Mouse (Mus musculus) ES-E14 (cell line): Measurements from ENCODE around the gene Efna1.

Experiments used
- CHD2 ChIP-seq: IDR thresholded peaks from 2 replicates; pipeline ENCODE4 v1.6.1; 2014; ENCODE audit warnings: mild to moderate bottlenecking, low read depth, low read length, inconsistent platforms
- HCFC1 ChIP-seq: IDR thresholded peaks from 2 replicates; pipeline ENCODE4 v1.6.1; 2012; ENCODE audit warnings: low read length, inconsistent platforms, borderline replicate concordance; ENCODE audit not compliant: insufficient read depth
- MAFK ChIP-seq: IDR thresholded peaks from 2 replicates; pipeline ENCODE4 v1.6.1; 2014; ENCODE audit warnings: mild to moderate bottlenecking, low read depth, low read length, inconsistent platforms; ENCODE audit not compliant: insufficient read depth
- ZC3H11A ChIP-seq: IDR thresholded peaks from 2 replicates; pipeline ENCODE4 v1.6.1; 2012; ENCODE audit warnings: low read depth, mild to moderate bottlenecking, inconsistent platforms, low read length, borderline replicate concordance
- ZNF384 ChIP-seq: IDR thresholded peaks from 2 replicates; pipeline ENCODE4 v1.6.1; 2012; ENCODE audit warnings: low read depth, low read length, inconsistent platforms

DNA sequence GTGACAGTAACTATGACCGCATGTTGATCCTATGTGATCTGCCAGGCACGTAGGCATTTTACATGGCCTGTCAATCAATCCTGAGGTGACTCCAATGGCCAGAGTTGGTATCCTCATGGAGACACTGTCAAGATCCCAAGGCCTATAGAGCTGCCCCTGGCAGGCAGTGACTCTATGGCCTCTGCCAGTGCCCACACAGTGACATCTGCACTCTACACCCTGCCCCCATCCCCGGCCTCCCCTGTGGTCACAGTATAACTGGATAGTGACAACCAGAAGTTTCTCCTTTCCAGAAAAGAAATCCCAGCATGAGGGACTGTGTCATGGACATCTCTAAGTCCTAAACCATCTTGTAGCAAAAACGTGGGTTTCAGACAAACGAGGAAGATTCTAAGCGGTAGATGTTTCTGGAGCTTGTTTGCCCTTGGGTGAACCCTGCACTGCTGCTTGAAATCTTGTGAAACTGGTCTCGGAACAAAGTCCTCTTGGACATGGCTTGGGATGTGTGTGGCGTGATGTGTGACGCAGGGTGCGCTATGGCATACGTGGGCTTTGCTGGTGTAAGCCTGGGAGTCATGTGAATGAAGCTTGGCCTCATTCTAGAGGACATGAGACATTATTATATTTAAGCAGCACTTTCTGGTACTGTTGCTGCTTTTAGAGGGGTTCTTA lies 12.4 kb upstream of the Efna1 start:
- TF ChIP-seq ZNF384 = no peak
- TF ChIP-seq MAFK = no peak
- TF ChIP-seq HCFC1 = no peak
- TF ChIP-seq ZC3H11A = no peak
- no peak for TF ChIP-seq CHD2
